Mouse (Mus musculus) bone marrow, adult 2 months (tissue): ENCODE data around the gene Cipc.

Experiments used
- CTCF ChIP-seq: fragments of 200-500 bp; IDR thresholded peaks from 2 replicates; pipeline ENCODE4 v1.5.1; 2011; ENCODE audit warnings: low read length, control low read depth; ENCODE audit not compliant: control insufficient read depth, insufficient read depth
- POLR2A ChIP-seq: fragments of 200-500 bp; IDR thresholded peaks from 2 replicates; pipeline ENCODE4 v1.6.1; 2011; ENCODE audit warnings: low read depth, mild to moderate bottlenecking, control low read depth, low read length, borderline replicate concordance; ENCODE audit not compliant: control insufficient read depth

DNA sequence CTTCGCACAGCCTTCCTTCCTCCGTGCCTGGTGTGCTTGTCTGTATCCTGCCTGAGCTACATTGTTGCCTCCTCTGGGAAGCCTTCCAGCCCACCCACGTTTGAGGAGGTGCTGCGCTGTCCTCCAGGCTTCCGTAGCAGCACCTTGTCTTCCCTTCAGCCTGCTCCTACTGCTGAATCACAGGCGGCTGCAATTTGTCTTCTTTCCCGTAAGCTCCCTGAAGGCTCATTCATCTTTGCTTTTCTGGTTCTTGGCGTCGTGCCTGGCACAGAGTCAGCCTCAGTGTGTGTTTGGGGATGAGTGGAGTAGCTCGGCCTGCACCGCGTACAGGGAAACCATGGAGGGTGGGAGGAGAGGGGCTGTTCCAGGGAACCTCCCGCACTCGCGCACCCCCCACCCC lies 31.0 kb downstream of the Cipc start:
- TF ChIP-seq CTCF: no peak
- no peak for TF ChIP-seq POLR2A
